Mouse (Mus musculus) intestine, postnatal 0 days (tissue): ENCODE measurements around the gene Ppp4r1. TPM values are rescaled to one million over a fixed set of nuclear protein-coding genes. Genes with fewer than 3 reads are reported as not detected.
A peak's percentile ranks its signal among the peaks of the same experiment; 100 is the strongest.

Experiments used
- ATAC-seq: fragments of 200-750 bp; cut with Nextera tagmentation; 2 replicates; pipeline ENCODE4 v1.8.0; 2017; ENCODE audit warnings: mild to moderate bottlenecking, moderate TSS enrichment, moderate library complexity
- H3K27ac ChIP-seq: fragments of 300-500 bp; sonication (generic); 2 replicates; pipeline ENCODE4 v1.5.1; 2014; ENCODE audit warnings: mild to moderate bottlenecking, low read depth, low read length, moderate library complexity
- H3K27me3 ChIP-seq: fragments of 300-500 bp; sonication (generic); replicated peaks from 2 replicates; pipeline ENCODE4 v1.6.1; 2014; ENCODE audit warnings: low read length, mixed read lengths; ENCODE audit not compliant: control insufficient read depth, insufficient read depth
- H3K36me3 ChIP-seq: fragments of 300-500 bp; sonication (generic); 2 replicates; pipeline ENCODE4 v1.6.1; 2014; ENCODE audit warnings: mild to moderate bottlenecking, moderate library complexity; ENCODE audit not compliant: control insufficient read depth, insufficient read depth
- H3K4me1 ChIP-seq: fragments of 300-500 bp; sonication (generic); replicated peaks from 2 replicates; pipeline ENCODE4 v1.6.1; 2014; ENCODE audit warnings: antibody characterized with exemption, low read length, mixed read lengths; ENCODE audit not compliant: control insufficient read depth, insufficient read depth
- H3K4me2 ChIP-seq: fragments of 300-500 bp; sonication (generic); replicated peaks from 2 replicates; pipeline ENCODE4 v1.6.1; 2014; ENCODE audit warnings: low read depth, mild to moderate bottlenecking, moderate library complexity
- H3K4me3 ChIP-seq: fragments of 300-500 bp; sonication (generic); 2 replicates; pipeline ENCODE4 v1.5.1; 2014; ENCODE audit warnings: low read depth, low read length
- H3K9ac ChIP-seq: fragments of 300-500 bp; sonication (generic); 2 replicates; pipeline ENCODE4 v1.6.1; 2014; ENCODE audit warnings: mild to moderate bottlenecking, low read depth, low read length
- H3K9me3 ChIP-seq: fragments of 300-500 bp; sonication (generic); 2 replicates; pipeline ENCODE4 v1.6.1; 2016; ENCODE audit warnings: mixed run types; ENCODE audit not compliant: control insufficient read depth
- CTCF ChIP-seq: sonication (generic); IDR thresholded peaks from 2 replicates; pipeline ENCODE4 v1.5.1; 2016; ENCODE audit warnings: low read depth, mild to moderate bottlenecking, control low read depth, antibody characterized with exemption, moderate library complexity
- WGBS: fragments of 180-500 bp; shearing (Covaris S2); extraction: QIAGEN DNeasy Blood & Tissue Kit; methylation state at CpG from one replicate; pipeline ENCODE4 v1.1.7; 2014; 5-methylcytosine and 5-hydroxymethylcytosine counted together
- polyA plus RNA-seq: library from polyadenylated mRNA; unstranded; fragments of >200 nt; fragmentation: Nextera tagmentation; extraction: Ambion mirVana; gene quantifications from 2 replicates; pipeline ENCODE4 v1.2.1, GENCODE M21; 2015

The Ppp4r1 gene
- polyA plus RNA-seq = 28.7 and 30.0 TPM in 2 replicates

DNA sequence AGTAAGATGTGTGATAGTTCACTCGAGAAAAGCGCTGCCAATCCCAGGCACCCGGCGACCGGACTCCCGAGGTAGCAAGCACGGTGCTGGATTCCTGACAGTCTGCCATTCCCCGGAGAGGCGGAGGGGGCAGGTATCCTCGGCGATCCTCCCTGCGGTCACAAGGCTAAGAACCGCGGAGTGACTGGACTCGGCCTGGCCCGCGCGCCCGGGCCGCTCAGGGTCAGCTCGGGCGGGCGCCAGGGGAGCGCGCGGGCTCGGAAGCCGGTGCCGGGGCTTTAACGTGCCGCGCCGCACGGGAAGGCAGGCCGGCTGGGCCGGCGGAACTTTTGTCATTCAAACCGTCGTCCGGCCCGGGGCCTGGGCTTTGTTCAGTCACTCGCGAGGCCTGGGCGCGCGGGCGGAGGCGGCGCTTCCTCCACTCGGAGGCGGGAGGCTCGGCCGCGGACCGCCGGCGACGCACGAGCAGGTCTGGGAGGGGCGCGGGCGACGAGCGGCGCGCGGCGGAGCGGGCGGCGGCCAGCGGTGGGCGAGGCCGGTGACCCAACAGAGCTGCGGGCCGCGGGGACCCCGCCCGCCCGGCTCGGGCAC is at the start of gene Ppp4r1:
TSS of gene Ppp4r1 (plus strand) at position 23 of the 591 bp plus-strand sequence.
- under 1% methylated on average over 74 of the region's 81 CpGs for WGBS
- H3K27me3 ChIP-seq = no peaks in the 10 kb centered on the region
- no peaks in the 10 kb centered on the region for H3K9me3 ChIP-seq
- H3K36me3 ChIP-seq = no peaks in the 10 kb centered on the region; the same call in 1 of the 2 replicates
- H3K4me1 ChIP-seq = peaks cover 4% of the 10 kb centered on the region; the same call in 1 of the 2 replicates
- H3K4me3 ChIP-seq = peak within 1 kb of the TSS; percentile 90
- peak within 1 kb of the TSS; percentile 99 for H3K27ac ChIP-seq
- ATAC-seq = peak; percentile 79
- TF ChIP-seq CTCF = peak; percentile 61
- H3K4me2 ChIP-seq = peak within 1 kb of the TSS; percentile 79
- H3K9ac ChIP-seq = peak within 1 kb of the TSS; percentile 99

- no peak for TF ChIP-seq CTCF
- no peak overlapping the region for H3K27ac ChIP-seq
- H3K4me3 ChIP-seq = no peak overlapping the region
- 85% methylated on average over 4 of the region's 4 CpGs for WGBS
- no peak overlapping the region for H3K4me2 ChIP-seq
- H3K27me3 ChIP-seq = no peaks in the 10 kb centered on the region
- no peaks in the 10 kb centered on the region for H3K4me1 ChIP-seq
- no peak for ATAC-seq
- H3K9ac ChIP-seq = no peak overlapping the region
- H3K36me3 ChIP-seq = no peaks in the 10 kb centered on the region
- no peaks in the 10 kb centered on the region for H3K9me3 ChIP-seq
These were observed 49.7 kb upstream of the Ppp4r1 start for GRCm38 (mm10) chr17:65732666-65733065.

GRCm38 (mm10) chr17:65735088-65735487 is 47.3 kb upstream of the Ppp4r1 start:
- Histone ChIP-seq H3K36me3 (no peaks in the 10 kb centered on the region), H3K4me2 (no peak overlapping the region), H3K4me1 (no peaks in the 10 kb centered on the region), H3K4me3 (no peak overlapping the region), H3K9me3 (no peaks in the 10 kb centered on the region), H3K9ac (no peak overlapping the region), H3K27ac (no peak overlapping the region), H3K27me3 (no peaks in the 10 kb centered on the region)
- WGBS = 94% methylated on average over 2 of the region's 2 CpGs
- no peak for TF ChIP-seq CTCF
- no peak for ATAC-seq

- Histone ChIP-seq H3K4me3 (no peak overlapping the region), H3K27me3 (no peaks in the 10 kb centered on the region), H3K4me1 (no peaks in the 10 kb centered on the region), H3K9me3 (no peaks in the 10 kb centered on the region), H3K9ac (no peak overlapping the region), H3K27ac (no peak overlapping the region), H3K4me2 (no peak overlapping the region), H3K36me3 (no peaks in the 10 kb centered on the region)
- ATAC-seq = no peak
- 72% methylated on average over 5 of the region's 5 CpGs for WGBS
- no peak for TF ChIP-seq CTCF
These were observed 45.2 kb upstream of the Ppp4r1 start for GRCm38 (mm10) chr17:65737175-65737574.

DNA sequence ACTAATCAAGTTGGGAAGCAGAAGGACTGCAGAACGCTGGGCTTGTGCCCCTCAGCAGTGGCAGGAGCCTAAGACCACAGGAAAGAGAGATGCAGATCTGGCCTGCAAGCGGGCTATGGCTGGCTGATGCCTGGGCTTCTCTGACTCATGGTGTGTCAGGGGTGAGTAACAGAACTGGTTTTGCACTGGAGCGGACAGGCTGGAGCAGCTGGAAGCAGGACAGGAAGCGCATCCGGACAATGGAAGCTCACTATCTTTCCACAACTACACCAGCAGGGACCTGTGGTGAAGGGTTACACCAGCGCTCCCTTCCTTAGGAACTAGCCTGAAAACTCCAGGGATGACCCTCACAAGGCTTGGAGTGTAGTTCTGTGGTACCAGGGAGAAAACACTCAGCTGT is 44.8 kb upstream of the Ppp4r1 start:
- no peak for TF ChIP-seq CTCF
- 72% methylated on average over 6 of the region's 6 CpGs for WGBS
- Histone ChIP-seq H3K27ac (peak overlapping the region; percentile 15; the same call in 1 of the 2 replicates), H3K4me3 (no peak overlapping the region), H3K9me3 (no peaks in the 10 kb centered on the region), H3K9ac (no peak overlapping the region), H3K36me3 (no peaks in the 10 kb centered on the region), H3K27me3 (no peaks in the 10 kb centered on the region), H3K4me1 (no peaks in the 10 kb centered on the region), H3K4me2 (no peak overlapping the region)
- no peak for ATAC-seq

DNA sequence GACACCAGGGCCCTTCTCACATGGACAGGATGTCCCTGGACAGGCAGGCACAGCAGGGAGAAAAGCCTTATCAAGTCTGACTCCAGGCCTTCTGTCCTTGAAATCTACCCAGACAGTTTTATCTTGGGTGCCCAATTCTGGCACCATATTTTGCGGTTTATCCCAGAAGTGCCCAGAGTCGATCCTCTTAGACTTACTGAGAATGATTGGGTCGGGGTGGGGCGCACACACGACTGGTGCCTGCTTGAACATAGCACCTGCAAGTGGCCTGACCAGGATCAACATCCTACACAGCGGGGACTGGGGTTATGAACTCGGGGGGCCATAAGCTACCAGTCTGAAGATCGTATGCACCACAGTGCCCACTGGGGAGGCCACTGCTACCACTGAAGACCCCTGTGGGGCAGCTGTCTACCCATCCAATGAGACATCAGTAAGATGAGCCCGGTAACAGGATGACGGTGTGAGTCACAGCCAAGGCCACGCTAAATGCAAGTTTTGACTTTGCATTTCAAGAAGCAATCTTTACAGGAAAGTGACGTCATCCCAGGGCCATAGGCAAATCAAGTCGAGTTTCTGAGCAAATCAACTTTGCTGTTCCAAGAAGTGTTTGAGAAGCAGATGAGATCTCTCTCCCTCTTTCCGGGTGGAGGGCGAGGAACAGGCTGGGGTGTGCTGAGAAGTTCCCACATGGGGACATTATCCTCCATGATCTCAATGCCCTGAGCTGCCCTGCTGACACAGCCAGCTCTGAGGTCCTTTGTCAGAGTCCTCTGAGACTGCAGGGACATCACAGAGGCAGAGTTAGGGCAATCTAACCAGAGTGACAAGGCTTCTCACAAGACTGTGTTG is 42.3 kb upstream of the Ppp4r1 start:
- 0 out of 2 replicates have a peak, but pooled peaks have one; percentile 8 for ATAC-seq
- Histone ChIP-seq H3K9me3 (no peaks in the 10 kb centered on the region), H3K27me3 (no peaks in the 10 kb centered on the region), H3K9ac (no peak overlapping the region), H3K4me1 (no peaks in the 10 kb centered on the region), H3K4me3 (no peak overlapping the region), H3K36me3 (no peaks in the 10 kb centered on the region; the same call in 1 of the 2 replicates), H3K4me2 (no peak overlapping the region), H3K27ac (no peak overlapping the region)
- WGBS = 85% methylated on average over 15 of the region's 15 CpGs
- no peak for TF ChIP-seq CTCF
